Mouse (Mus musculus) heart, embryonic 15.5 days (tissue): Measurements from ENCODE around the gene Amigo2. TPM values are rescaled to one million over a fixed set of nuclear protein-coding genes. Genes with fewer than 3 reads are reported as not detected.

ENCODE experiments used
- ATAC-seq: fragments of 200-750 bp; cut with Nextera tagmentation; replicated peaks from 2 replicates; pipeline ENCODE4 v1.8.0; 2017; ENCODE audit warnings: low read depth, moderate TSS enrichment; ENCODE audit not compliant: insufficient number of reproducible peaks, insufficient read depth, low FRiP score
- H3K27ac ChIP-seq: fragments of 300-500 bp; sonication (generic); 2 replicates; pipeline ENCODE4 v1.5.1; 2015; ENCODE audit warnings: mild to moderate bottlenecking, inconsistent platforms
- H3K27me3 ChIP-seq: fragments of 300-500 bp; sonication (generic); 2 replicates; pipeline ENCODE4 v1.6.1; 2015; ENCODE audit warnings: inconsistent platforms
- H3K36me3 ChIP-seq: fragments of 300-500 bp; sonication (generic); 2 replicates; pipeline ENCODE4 v1.6.1; 2015; ENCODE audit warnings: mild to moderate bottlenecking, inconsistent platforms
- H3K4me1 ChIP-seq: fragments of 300-500 bp; sonication (generic); replicated peaks from 2 replicates; pipeline ENCODE4 v1.6.1; 2015; ENCODE audit warnings: inconsistent platforms
- H3K4me2 ChIP-seq: fragments of 300-500 bp; sonication (generic); 2 replicates; pipeline ENCODE4 v1.6.1; 2015; ENCODE audit warnings: inconsistent platforms, mild to moderate bottlenecking, moderate library complexity
- H3K4me3 ChIP-seq: fragments of 300-500 bp; sonication (generic); 2 replicates; pipeline ENCODE4 v1.5.1; 2015; ENCODE audit warnings: mild to moderate bottlenecking, inconsistent platforms
- H3K9ac ChIP-seq: fragments of 300-500 bp; sonication (generic); 2 replicates; pipeline ENCODE4 v1.6.1; 2015; ENCODE audit warnings: mild to moderate bottlenecking, inconsistent platforms
- H3K9me3 ChIP-seq: fragments of 300-500 bp; sonication (generic); replicated peaks from 2 replicates; pipeline ENCODE4 v1.6.1; 2016; ENCODE audit warnings: inconsistent platforms
- whole genome bisulfite sequencing: fragments of 180-500 bp; shearing (Covaris S2); methylation state at CpG from one replicate; pipeline ENCODE4 v1.1.7; 2015; ENCODE audit warnings: mixed read lengths; 5-methylcytosine and 5-hydroxymethylcytosine counted together
- polyA plus RNA-seq: library from polyadenylated mRNA; unstranded; fragments of >200 nt; fragmentation: Nextera tagmentation; extraction: Ambion mirVana; gene quantifications from 2 replicates; pipeline ENCODE4 v1.2.1, GENCODE M21; 2015

Gene Amigo2
- polyA plus RNA-seq, 1 experiment from 2014 or later = 4.5 TPM

DNA sequence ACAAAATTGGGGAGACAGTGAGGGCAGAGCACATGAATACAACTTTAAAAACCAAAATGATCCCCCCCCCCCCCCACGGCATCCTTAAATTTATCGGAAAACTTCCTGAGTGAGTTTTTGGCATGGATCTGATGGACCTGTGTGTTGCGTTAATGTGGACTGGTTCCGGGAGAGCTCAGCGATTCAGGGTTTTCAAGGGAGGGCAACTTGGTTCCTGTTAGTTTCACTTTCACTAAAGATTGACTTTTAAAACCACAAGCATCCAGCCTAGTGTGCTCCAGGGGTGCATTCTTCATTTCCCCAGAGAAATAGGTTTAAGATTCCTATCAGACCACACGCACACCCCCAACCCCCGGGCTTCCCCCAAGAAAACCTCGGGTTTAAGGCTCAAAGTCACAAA lies 1.2 kb upstream of the Amigo2 start:
- no peak for ATAC-seq
- 0 out of 2 replicates have a peak, but pooled peaks cover 2% of the 10 kb centered on the region for H3K4me1 ChIP-seq
- 26% methylated on average over 8 of the region's 8 CpGs for WGBS
- H3K4me2 ChIP-seq = peak overlapping the region; percentile 98
- peak overlapping the region; percentile 88; the same call in 1 of the 2 replicates for H3K9ac ChIP-seq
- H3K36me3 ChIP-seq = no peaks in the 10 kb centered on the region
- H3K27ac ChIP-seq = peak overlapping the region; percentile 76
- peak overlapping the region; percentile 80 for H3K4me3 ChIP-seq
- no peaks in the 10 kb centered on the region for H3K9me3 ChIP-seq
- H3K27me3 ChIP-seq = peaks cover 22% of the 10 kb centered on the region

DNA sequence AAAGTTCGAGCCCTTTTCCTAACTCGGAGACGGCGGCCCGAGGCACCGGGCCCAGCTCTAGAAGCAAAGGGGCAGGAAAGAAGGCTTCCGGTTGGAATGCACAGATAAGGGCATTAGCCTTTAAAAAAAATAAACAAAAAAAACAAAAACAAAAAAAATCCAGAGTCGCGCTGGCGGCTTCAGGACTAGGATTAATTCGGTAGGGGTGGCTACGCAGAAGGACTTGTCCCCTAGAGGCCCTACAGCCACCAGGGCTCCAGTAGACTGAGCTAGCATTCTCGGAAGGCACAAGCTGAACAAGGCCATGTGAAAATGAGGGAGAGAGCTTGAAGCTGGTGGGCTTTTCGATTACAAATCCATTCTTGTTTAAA lies 689 bp upstream of the Amigo2 start:
- Histone ChIP-seq H3K9me3 (no peaks in the 10 kb centered on the region), H3K4me2 (peak overlapping the region; percentile 98), H3K4me3 (peak overlapping the region; percentile 80), H3K27ac (peak overlapping the region; percentile 76), H3K36me3 (no peaks in the 10 kb centered on the region), H3K9ac (peak overlapping the region; percentile 88), H3K4me1 (0 out of 2 replicates have a peak, but pooled peaks cover 2% of the 10 kb centered on the region), H3K27me3 (peaks cover 22% of the 10 kb centered on the region)
- WGBS = 2% methylated on average over 14 of the region's 14 CpGs
- ATAC-seq = peak; percentile 37

DNA sequence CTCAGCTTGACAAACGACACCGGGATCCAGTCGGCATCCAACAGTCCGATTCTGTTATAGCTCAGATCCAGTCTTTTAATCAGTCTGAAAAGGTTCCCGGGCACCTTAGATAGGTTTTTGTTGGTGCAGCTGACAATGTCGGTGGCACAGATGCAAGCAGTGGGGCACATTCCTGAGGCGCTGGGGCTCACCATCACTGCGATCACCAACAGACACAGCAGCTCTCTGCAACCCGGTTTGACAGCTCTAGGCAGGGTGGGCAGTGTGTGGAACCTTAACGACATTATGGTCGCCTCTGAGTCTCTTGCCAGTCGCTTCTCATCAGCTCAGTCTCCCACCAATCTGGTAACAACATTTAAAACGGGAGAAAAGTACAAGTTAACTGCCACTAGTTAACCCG lies 831 bp downstream of the Amigo2 start:
- H3K36me3 ChIP-seq = no peaks in the 10 kb centered on the region
- no peak overlapping the region for H3K9ac ChIP-seq
- no peak overlapping the region for H3K27ac ChIP-seq
- H3K27me3 ChIP-seq = peaks cover 22% of the 10 kb centered on the region
- peak overlapping the region; percentile 98 for H3K4me2 ChIP-seq
- H3K9me3 ChIP-seq = no peaks in the 10 kb centered on the region
- ATAC-seq = no peak
- 0 out of 2 replicates have a peak, but pooled peaks cover 2% of the 10 kb centered on the region for H3K4me1 ChIP-seq
- H3K4me3 ChIP-seq = peak overlapping the region; percentile 80
- WGBS = 22% methylated on average over 14 of the region's 14 CpGs

DNA sequence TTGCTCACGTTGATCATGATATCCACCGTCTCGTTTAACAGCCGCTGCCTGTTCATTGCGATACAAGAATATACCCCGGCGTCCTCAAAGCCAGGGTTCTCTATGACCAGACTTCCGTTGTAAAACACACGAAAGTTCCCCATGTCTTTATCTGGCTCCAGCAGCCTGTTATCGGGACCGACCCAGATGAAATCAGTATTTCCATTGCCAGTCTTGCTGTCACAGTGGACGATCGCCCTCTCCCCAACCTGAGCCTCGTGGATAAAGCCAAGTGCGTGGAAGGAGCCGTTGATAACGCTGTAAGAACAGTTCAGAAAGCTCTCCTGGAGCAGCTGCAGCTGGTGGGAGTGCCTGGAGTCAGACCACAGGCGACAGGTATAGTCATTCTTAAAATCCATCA lies 1.7 kb downstream of the Amigo2 start:
- H3K4me2 ChIP-seq = peak overlapping the region; percentile 98
- 0 out of 2 replicates have a peak overlapping the region, but pooled peaks have one; percentile 0 for H3K4me3 ChIP-seq
- H3K27ac ChIP-seq = no peak overlapping the region
- no peak overlapping the region for H3K9ac ChIP-seq
- H3K9me3 ChIP-seq = no peaks in the 10 kb centered on the region
- H3K27me3 ChIP-seq = peaks cover 22% of the 10 kb centered on the region
- 64% methylated on average over 18 of the region's 18 CpGs for WGBS
- no peak for ATAC-seq
- H3K36me3 ChIP-seq = no peaks in the 10 kb centered on the region
- 0 out of 2 replicates have a peak, but pooled peaks cover 2% of the 10 kb centered on the region for H3K4me1 ChIP-seq

DNA sequence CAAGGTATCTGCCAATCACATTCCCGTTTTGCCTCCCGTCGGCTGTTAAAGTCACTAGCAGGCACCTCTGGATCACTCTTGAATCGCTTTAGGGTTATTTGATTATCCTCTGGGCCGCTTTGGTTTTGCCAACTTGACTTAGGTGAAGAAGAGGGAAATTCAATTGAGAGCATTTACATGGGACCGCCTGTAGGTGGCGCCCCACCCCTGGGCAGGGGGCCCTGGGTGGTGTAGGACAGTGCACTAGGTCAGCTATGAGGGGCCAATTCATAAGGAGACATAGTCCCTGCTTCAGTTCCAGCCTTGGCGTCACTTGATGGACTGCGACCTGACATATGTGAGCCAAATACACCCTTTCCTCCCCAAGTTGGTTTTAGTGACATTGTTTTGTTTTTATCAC lies 10.1 kb downstream of the Amigo2 start:
- Histone ChIP-seq H3K9me3 (no peaks in the 10 kb centered on the region), H3K27me3 (no peaks in the 10 kb centered on the region), H3K4me1 (no peaks in the 10 kb centered on the region), H3K27ac (no peak overlapping the region), H3K36me3 (no peaks in the 10 kb centered on the region), H3K4me3 (no peak overlapping the region), H3K9ac (no peak overlapping the region), H3K4me2 (no peak overlapping the region)
- no peak for ATAC-seq
- 40% methylated on average over 9 of the region's 9 CpGs for WGBS

DNA sequence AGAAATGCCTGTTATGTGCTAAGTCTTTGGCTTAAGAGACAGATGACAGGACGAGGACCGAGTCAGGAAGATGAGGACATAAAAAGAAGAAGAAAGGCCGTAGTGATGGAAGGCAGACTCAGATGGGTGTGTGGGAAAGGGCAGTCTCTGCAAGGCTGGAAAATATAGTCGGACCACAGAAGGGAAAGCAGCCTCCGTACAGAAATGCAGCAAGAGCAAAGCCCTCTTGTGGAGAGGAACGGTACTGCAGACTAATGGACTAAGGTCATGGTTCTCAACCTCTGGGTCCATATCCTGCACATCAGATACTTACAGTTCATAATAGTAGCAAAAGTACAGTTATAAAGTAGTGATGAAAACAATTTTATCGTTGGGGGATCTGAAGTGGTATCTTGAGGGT lies 11.9 kb downstream of the Amigo2 start:
- ATAC-seq = no peak
- Histone ChIP-seq H3K27me3 (no peaks in the 10 kb centered on the region), H3K36me3 (no peaks in the 10 kb centered on the region), H3K9me3 (no peaks in the 10 kb centered on the region), H3K4me2 (no peak overlapping the region), H3K27ac (no peak overlapping the region), H3K4me1 (no peaks in the 10 kb centered on the region), H3K9ac (no peak overlapping the region), H3K4me3 (no peak overlapping the region)
- WGBS = 24% methylated on average over 7 of the region's 7 CpGs

DNA sequence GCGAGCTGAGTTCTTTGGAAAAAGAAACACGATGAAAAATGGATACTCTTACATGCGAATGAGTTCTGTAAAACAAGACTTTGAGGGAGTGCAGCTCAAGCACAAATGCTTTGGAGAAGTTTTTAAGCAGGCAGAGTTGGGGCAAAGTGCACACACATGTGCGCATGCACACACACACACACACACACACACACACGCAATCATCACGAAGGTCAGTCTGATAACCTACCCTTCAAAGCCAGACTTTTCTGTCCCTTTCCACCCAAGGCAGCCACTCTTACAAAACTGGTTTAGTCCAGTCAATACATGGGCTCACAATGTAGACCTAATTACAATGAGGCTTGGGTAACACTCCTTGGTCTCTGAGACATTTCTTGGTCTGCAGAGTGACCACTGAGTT lies 13.0 kb downstream of the Amigo2 start:
- Histone ChIP-seq H3K27me3 (no peaks in the 10 kb centered on the region), H3K9me3 (no peaks in the 10 kb centered on the region), H3K9ac (no peak overlapping the region), H3K4me1 (no peaks in the 10 kb centered on the region), H3K4me3 (no peak overlapping the region), H3K36me3 (no peaks in the 10 kb centered on the region), H3K4me2 (no peak overlapping the region), H3K27ac (no peak overlapping the region)
- ATAC-seq = no peak
- WGBS = 86% methylated on average over 6 of the region's 6 CpGs

DNA sequence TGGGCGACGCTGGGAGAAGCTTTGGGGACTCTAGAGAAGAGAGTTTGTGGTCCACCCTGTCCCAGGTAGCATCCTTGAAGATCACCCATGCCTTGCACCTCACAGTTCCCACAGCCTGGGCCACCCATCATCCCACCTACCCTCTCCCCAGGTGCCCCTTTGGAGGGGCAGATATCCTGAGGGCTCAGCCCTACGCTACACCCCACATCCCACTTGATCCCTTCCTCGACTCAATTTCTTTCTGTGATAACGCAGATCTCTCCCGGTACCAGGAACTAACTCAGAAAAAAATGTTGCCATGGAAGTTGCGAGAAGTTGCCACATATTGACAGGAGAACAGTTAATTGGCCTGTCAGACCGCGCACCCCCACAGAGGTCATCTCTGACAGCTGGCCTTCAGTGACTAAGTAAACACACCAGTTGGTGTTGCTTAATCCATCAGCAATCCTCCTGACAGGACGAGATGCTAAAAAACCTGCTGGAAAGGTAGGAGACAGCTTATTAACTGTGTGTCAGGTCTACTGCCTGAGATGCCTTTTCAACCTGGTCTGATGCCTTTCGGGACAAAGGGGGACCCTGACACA lies 17.5 kb downstream of the Amigo2 start:
- Histone ChIP-seq H3K27me3 (no peaks in the 10 kb centered on the region), H3K4me2 (no peak overlapping the region), H3K36me3 (no peaks in the 10 kb centered on the region), H3K27ac (no peak overlapping the region), H3K9ac (no peak overlapping the region), H3K9me3 (no peaks in the 10 kb centered on the region), H3K4me3 (no peak overlapping the region), H3K4me1 (no peaks in the 10 kb centered on the region)
- ATAC-seq = no peak
- 73% methylated on average over 11 of the region's 11 CpGs for WGBS

DNA sequence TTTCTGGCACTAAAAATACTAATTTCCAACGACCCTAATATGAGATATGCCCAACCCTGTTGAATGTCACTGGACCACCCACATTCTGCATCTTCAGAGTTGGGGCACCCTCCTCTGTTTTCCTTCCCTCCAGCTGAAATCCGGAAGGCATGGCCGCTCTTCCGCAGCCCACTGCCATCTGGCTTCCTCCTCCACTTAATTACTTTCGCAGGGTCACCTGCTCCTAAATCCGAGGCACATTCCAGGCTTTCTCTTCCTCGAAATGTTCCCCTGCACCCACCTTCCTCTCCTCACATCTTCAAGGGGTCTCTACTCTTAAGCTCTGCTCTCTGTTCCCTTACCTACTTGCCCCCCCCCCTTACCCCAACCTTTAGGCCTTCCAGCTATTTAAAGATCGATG lies 23.1 kb downstream of the Amigo2 start:
- Histone ChIP-seq H3K9ac (no peak overlapping the region), H3K4me2 (no peak overlapping the region), H3K4me3 (no peak overlapping the region), H3K9me3 (no peaks in the 10 kb centered on the region), H3K36me3 (no peaks in the 10 kb centered on the region), H3K27ac (no peak overlapping the region), H3K4me1 (no peaks in the 10 kb centered on the region), H3K27me3 (no peaks in the 10 kb centered on the region)
- ATAC-seq = no peak
- WGBS = 72% methylated on average over 8 of the region's 8 CpGs

DNA sequence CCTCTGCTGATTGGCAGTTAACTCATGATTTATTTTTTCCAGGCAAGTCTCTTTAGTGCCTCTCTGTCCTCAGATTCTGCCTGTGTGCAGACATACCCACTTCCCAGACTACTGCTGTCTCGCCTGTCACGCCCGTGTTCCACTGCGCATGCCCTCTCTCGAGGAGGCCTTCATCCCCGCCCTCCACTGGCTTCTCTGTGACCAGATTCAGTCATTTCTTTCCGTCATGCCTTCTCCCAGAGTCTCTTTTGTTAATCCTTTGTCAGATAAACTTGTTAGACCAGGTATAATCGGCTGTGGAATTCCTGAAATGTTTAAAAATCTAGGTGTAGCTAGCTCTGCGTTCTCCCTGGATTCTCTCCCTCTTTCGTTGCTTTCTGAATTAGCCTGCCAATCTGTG lies 23.7 kb downstream of the Amigo2 start:
- WGBS = 78% methylated on average over 10 of the region's 10 CpGs
- H3K4me3 ChIP-seq = no peak overlapping the region
- no peak overlapping the region for H3K4me2 ChIP-seq
- no peaks in the 10 kb centered on the region for H3K4me1 ChIP-seq
- H3K36me3 ChIP-seq = no peaks in the 10 kb centered on the region
- H3K9me3 ChIP-seq = no peaks in the 10 kb centered on the region
- no peak for ATAC-seq
- H3K9ac ChIP-seq = no peak overlapping the region
- H3K27me3 ChIP-seq = no peaks in the 10 kb centered on the region
- H3K27ac ChIP-seq = no peak overlapping the region

DNA sequence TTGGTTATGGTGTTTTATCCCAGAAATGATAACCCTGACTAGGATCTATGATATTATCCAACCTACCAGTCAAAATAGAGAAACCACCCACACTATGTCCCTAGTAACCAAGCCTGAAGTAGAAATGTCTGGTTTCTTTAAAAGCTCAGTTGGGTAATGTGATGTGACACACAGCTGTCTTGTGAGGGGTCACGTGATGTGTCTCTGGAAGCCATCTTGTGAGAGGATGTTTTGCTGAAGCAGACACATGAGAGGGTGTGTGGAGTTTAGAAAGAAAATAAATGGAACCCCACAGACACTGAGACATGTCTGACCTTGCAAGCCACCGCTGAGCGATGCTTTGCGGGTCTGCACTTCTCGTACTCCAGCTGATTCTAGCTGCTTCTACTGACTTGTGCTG lies 30.2 kb downstream of the Amigo2 start:
- Histone ChIP-seq H3K27ac (no peak overlapping the region), H3K4me3 (no peak overlapping the region)
- no peak for ATAC-seq

More for the DNA sequence above, 30.2 kb downstream of the Amigo2 start:
- no peaks in the 10 kb centered on the region for H3K4me1 ChIP-seq
- H3K9ac ChIP-seq = no peak overlapping the region
- WGBS = 90% methylated on average over 5 of the region's 5 CpGs
- no peak overlapping the region for H3K4me2 ChIP-seq
- H3K27me3 ChIP-seq = no peaks in the 10 kb centered on the region
- H3K36me3 ChIP-seq = no peaks in the 10 kb centered on the region
- no peaks in the 10 kb centered on the region for H3K9me3 ChIP-seq
